Mouse (Mus musculus) left cerebral cortex, postnatal 4 days (tissue): Measurements from ENCODE around the gene Lat2. TPM values are rescaled to one million over a fixed set of nuclear protein-coding genes. Genes with fewer than 3 reads are reported as not detected.
A peak's percentile ranks its signal among the peaks of the same experiment; 100 is the strongest.
"Not testable (repeated sequence)": the region's sequence is repeated elsewhere in the genome, so short reads cannot be mapped to it uniquely, and the experiment has no call there.

ENCODE experiments used
- DNase-seq: peaks from one replicate; pipeline ENCODE4 v3.0.0-alpha.2; 2022
- intact Hi-C: fragments of 180-260 bp; cut with DNase I; formaldehyde crosslinking; loops from one replicate; pipeline ENCODE4 v1.15.1; 2025
- total RNA-seq, 2 experiments: library from RNA; stranded (reverse); gene quantifications; 2 replicates each; pipeline ENCODE4 v1.2.3; 2021

Lat2 gene
- 1 to 10 TPM; 4.4 to 5.6 TPM for total RNA-seq

GRCm38 (mm10) chr5:134614802-134615201 lies at the start of gene Lat2:
Gene Lat2 (minus strand): TSS chr5:134615025.
- intact Hi-C loops: no loop called here

GRCm38 (mm10) chr5:134656708-134657107 lies 41.9 kb upstream of the Lat2 start:
- intact Hi-C loops: no loop called here
- DNase-seq: peak; percentile 27

More at GRCm38 (mm10) chr5:134614802-134615201, at the start of gene Lat2:
- no peak for DNase-seq

- intact Hi-C loops: no loop called here
- DNase-seq: no peak
Measured at GRCm38 (mm10) chr5:134652015-134652414, 37.2 kb upstream of the Lat2 start.

DNA sequence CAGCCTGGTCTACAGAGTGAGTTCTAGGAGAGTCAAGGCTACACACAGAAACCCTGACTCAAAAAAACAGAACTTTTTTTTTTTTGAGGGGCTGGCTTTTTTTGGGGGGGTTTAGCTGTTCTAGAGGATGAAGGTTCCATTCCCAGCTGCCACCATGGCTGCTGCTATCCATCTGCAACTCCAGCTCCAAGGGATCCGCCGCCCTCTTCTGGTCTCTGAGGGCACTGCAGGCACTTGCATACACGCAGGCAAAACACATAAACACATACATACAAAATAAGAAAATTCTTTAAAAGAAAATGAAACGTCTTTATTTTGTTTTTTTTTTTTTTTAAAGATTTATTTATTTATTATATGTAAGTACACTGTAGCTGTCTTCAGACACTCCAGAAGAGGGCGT lies 36.1 kb upstream of the Lat2 start:
- DNase-seq: peak; percentile 63
- intact Hi-C loops: no loop called here

DNA sequence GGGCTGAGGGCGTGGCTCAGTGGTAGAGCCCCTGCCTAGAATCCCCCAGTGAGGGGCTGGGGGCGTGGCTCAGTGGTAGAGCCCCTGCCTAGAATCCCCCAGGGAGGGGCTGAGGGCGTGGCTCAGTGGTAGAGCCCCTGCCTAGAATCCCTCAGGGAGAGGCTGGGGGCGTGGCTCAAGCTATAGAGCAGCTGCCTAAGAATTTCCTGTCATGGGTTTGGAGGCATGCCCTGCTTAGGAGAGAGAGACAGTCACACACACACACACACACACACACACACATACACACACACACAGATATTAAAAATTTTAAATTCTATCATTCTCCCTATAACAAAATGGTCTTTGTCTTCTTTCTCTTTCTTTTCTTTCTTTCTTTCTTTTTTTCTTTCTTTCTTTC lies 34.2 kb upstream of the Lat2 start:
- intact Hi-C loops: not testable (repeated sequence)
- DNase-seq: peak; percentile 29

DNA sequence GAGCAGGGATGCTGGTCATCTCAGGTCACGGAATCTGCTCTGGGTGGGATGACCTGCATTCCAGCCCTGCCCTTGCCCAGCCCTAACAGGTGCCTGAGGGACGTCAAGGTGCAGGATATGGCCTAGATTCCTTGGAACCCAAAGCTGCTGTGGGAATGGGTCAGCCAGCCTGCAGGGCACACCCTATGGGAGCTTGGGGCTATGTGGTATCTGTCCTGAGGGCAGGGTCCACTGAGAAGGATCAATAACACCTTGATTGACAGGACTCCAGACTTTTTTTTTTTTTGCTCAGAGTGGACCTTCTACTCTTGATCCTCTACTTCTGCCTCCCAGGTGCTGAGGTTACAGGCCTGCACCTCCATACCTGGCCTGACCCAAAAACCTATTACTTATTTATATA lies 32.6 kb upstream of the Lat2 start:
- DNase-seq: no peak
- intact Hi-C loops: no loop called here

- DNase-seq: no peak
- intact Hi-C loops: no loop called here
Measured at GRCm38 (mm10) chr5:134646461-134646860, 31.6 kb upstream of the Lat2 start.

DNA sequence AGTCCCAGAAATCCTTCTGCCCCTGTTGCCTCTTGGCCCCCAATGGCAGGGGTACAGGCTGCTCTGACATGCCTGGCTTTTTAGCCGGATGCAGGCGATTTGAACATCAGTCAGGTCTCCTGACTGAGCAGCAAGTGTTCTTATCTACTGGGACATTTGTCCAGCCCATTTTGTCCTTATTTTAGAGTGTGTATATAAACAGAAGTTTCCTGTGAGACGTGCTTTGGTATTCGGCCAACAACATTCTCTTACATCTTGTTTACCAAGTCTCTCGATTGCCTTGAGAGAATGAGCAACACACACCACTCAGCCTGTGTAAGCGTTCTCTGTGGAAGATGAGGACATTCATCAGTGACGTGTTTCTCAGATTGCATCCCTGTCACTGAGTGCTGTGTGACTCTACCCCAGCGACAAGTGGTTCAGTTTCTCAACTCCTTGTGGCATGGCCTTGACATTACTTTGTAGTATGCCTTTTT lies 29.9 kb upstream of the Lat2 start:
- intact Hi-C loops: no loop called here
- DNase-seq: no peak

DNA sequence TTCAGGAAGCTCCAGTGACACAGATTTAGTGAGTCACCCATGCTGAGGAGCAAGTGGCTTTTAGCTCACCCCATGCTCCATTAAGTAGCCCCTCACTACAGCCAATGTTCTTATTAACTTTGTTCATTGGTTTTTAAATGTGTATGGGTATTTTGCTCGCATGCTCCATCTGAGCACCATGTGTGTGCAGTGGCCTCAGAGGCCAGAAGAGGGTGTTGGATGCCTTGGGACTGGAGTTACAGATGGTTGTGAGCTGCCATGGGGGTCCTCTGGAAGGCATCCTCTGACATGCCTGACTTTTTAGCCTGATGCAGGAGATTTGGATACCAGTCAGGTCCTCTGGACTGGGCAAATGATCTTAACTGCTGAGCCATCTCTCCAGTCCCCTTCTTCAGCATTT lies 29.3 kb upstream of the Lat2 start:
- intact Hi-C loops: no loop called here

GRCm38 (mm10) chr5:134640371-134640770 lies 25.5 kb upstream of the Lat2 start:
- no peak for DNase-seq
- intact Hi-C loops: no loop called here

More for the DNA sequence above, 29.3 kb upstream of the Lat2 start:
- DNase-seq: no peak

GRCm38 (mm10) chr5:134639269-134639682 lies 24.5 kb upstream of the Lat2 start, which contains the start of gene Eif4h:
Gene Eif4h (minus strand): TSS chr5:134639490.
- intact Hi-C loops: no loop called here
- DNase-seq: peak; percentile 99

DNA sequence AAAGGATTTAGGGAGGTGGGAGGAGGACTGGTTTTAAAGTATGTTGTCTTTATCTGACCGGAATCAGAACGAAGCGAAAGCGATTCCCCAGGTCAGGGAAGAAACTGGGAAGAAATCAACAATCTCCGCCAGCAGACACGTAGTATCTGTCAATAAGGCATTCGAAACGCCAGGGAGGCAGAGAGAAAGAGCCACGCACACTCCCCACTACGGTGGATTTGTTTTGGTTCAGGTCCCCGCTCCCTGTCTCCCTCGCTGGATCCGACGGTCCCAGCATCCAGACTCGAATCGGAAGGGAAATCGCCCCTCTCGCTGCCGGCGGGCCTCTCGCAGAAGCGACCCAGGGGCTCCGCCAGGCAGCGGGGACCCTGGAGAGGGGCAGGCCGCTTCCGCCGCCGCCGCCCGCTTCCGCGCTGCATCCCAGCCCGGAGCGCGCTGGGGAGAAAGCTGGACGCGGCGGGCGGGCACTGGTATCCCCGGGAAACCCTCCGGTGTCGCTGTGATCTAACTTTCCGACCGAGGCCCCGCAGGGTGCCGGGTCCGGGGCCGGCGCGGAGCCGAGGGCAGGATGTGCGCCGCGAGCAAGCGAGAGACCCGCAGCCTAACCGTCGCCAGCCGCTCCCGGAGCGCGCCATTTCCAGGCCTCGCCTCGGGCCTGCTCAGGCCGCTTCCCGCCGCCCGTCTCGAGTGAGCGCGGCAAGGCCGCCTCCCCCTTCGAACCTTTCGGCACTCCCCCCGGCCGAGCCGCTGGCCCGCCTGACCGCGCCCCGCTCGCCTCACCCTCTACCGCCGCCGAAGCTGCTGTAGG lies 23.8 kb upstream of the Lat2 start:
- intact Hi-C loops: no loop called here
- no peak for DNase-seq

GRCm38 (mm10) chr5:134637820-134638367 lies 23.1 kb upstream of the Lat2 start:
- intact Hi-C loops: no loop called here
- no peak for DNase-seq

DNA sequence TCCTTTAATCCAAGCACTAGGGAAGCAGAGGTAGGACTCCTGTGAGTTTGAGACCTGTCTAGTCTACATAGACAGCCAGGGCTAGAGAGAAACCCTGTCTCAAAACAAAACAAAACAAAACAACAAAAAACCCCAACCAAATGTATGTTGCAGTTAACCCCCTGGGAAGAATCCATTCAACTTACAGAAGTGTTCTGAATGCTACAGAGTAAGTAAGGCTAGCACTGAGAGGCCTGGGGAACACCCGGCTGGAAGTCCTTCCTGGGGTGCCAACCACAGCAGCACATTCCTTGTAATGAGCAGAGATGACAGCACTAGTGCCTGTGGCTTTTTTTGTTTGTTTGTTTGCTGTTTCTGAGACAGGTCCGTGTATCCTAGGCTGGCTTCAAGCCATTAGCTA lies 18.0 kb upstream of the Lat2 start:
- intact Hi-C loops: no loop called here
- no peak for DNase-seq

DNA sequence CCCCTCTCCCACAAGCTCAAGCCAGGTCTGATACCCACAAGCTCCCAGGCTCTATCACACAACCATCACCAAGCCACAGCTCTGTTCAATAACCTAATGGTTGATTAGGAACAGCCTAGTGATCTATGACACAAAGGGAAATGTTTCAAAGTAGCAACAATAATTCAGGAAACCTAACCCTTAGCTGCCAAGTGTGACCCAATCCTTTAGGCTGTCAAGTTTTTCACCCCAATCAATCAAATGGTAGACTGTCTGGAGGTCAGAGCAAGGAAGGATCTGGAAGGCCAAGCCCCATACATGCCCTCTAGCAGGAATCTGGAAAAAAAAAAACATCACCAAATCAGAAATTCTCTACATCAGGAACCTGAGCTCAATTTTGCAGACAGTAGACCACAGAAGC lies 16.0 kb upstream of the Lat2 start:
- DNase-seq: no peak
- intact Hi-C loops: no loop called here

GRCm38 (mm10) chr5:134629508-134629907 lies 14.7 kb upstream of the Lat2 start:
- intact Hi-C loops: no loop called here

DNA sequence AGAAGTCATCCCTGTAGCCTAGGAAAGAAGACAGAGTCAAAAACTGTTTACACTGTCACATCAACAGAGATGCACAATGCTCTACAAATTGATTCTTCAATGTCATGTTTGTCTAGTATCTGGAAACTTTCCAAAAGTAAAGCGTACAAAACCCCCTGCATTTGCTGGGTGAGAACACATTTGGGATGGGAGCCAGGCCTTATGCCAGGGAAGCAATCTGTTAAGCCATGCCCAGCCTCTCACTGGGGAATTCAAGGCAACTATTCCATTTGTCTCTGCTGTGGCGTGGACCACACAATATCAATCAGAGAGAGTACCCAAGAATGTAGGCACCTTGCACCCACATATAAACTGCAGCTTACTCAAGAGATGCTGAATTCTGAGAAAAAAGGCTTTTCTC lies 7.2 kb upstream of the Lat2 start:
- intact Hi-C loops: no loop called here
- DNase-seq: peak; percentile 84

More at GRCm38 (mm10) chr5:134629508-134629907, 14.7 kb upstream of the Lat2 start:
- no peak for DNase-seq

DNA sequence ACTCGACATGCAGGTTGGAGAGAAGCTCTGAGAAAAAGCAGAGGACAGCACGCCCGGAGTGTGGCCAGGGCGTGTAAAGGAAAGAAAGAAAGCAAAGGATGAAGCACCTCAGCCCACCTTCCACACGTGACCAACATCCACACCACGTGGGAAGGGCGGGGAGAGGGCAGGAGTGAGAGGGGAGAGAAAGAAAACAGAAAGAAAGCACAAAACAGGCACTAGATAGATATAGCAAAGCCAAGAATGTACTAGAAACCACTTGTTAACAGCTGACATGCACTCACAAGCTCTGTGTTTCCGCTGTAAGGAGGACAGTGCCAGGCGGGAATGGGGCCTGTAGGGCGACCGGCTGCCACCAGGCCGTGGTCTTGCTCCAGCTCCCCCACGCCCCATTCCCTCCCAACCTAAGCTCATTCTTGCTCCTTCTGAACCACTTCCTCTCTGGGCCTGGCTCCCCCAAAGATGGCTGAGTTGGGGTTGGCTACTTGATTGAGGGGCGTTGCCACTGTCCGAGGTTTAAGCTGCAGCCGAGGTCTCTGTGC lies 6.3 kb upstream of the Lat2 start:
- intact Hi-C loops: no loop called here
- no peak for DNase-seq

DNA sequence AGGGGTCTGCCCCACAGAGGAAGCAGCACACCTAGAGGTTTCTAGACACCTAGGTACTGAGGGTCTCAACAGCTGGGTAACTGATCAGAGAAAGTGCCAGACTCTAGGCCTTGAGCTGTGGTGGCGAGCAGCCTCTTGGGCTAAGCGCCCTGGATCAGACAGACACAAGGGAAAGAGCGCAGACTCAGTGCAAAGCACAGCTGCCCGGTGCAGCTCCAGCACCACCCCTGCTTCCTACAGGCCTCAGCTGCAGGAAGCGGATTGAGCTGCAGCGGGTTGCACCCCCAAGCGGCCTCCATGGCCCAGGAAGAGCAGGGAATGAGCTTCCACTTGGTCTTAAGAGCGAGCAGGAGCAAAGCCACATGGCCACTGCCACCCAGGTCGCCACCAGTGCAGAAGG lies 5.6 kb upstream of the Lat2 start:
- intact Hi-C loops: no loop called here

DNA sequence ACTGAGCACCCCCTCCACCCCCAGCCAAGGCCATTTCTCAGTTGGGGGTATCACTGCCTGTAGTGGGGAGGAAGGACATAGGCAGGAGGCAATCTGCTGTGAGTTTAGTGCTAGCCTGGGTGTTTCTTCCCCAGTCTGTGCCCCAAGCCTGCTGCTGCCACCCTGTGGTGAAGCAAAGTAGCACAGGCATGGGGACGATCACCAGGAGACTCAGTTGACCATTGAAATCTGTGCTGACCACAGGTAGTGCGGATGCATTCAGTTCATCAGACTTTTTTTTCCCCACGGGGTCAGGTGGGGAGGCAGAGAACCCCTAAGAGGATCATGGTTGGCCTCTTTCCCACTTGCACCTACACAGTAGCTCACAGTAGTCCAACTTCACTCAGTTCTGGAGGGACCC lies 2.2 kb upstream of the Lat2 start:
- intact Hi-C loops: no loop called here
- DNase-seq: peak; percentile 53

More for the DNA sequence above, 5.6 kb upstream of the Lat2 start:
- DNase-seq: peak; percentile 46

- no peak for DNase-seq
- intact Hi-C loops: no loop called here
Measured at GRCm38 (mm10) chr5:134615780-134616179, 955 bp upstream of the Lat2 start.

DNA sequence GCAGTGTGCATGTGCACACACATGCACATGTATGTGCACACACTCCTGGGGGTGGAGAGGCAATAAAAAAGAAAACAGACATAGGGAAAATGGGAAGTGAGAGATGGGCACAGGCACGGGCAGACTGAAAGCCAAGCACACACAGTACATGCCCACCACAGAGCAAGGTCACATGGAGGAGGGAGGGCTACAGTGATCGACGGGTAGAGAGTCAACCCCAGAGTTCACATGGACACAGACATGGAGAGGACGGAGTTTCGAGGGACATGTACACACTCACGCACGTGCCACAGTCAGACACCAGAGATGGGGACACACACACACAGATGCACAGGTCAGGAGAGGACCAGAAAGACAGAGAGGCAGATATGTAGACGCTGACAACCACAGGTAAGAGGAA lies 555 bp upstream of the Lat2 start:
- intact Hi-C loops: no loop called here
- DNase-seq: no peak
